Mouse (Mus musculus) kidney, adult 2 months (tissue): ENCODE results near the gene Rae1.

Experiments used
- CTCF ChIP-seq: fragments of 200-500 bp; conservative IDR thresholded peaks from 2 replicates; pipeline ENCODE4 v1.5.1; 2011; ENCODE audit warnings: low read depth, mild to moderate bottlenecking, control low read depth, low read length, moderate library complexity, mixed read lengths; ENCODE audit not compliant: insufficient read depth, insufficient read length
- POLR2A ChIP-seq: fragments of 200-500 bp; IDR thresholded peaks from one replicate; pipeline ENCODE4 v1.6.1; 2011; ENCODE audit warnings: low read depth, low read length, control low read depth

- TF ChIP-seq CTCF (no peak), POLR2A (no peak)
Observed at GRCm38 (mm10) chr2:173063219-173063618, 63.3 kb downstream of the Rae1 start.
